Mouse (Mus musculus): Measurements from ENCODE around the gene Abcb9. TPM values are rescaled to one million over a fixed set of nuclear protein-coding genes. Genes with fewer than 3 reads are reported as not detected.
"Not testable (repeated sequence)": the region's sequence is repeated elsewhere in the genome, so short reads cannot be mapped to it uniquely, and the experiment has no call there.

Abcb9 gene
- polyA plus RNA-seq, 1 experiment from 2014 or later = 3.4 TPM

GRCm38 (mm10) chr5:124077241-124077640 is 18.4 kb downstream of the Abcb9 start:
- Histone ChIP-seq H3K4me3 (replicated peaks) (no peak overlapping the region), H3K9ac (no peak overlapping the region), H3K4me1 (peaks cover 29% of the 10 kb centered on the region), H3K4me2 (no peak overlapping the region), H3K27ac (0 out of 2 replicates have a peak overlapping the region, but pooled peaks have one; percentile 67), H3K27me3 (replicated peaks) (no peaks in the 10 kb centered on the region), H3K9me3 (no peaks in the 10 kb centered on the region), H3K36me3 (no peaks in the 10 kb centered on the region)
- no peak for ATAC-seq (ENCODE audit: insufficient read depth, low FRiP score, low read depth)
- WGBS = 87% methylated on average over 13 of the region's 13 CpGs

GRCm38 (mm10) chr5:124076559-124076958 is 19.0 kb downstream of the Abcb9 start:
- no peaks in the 10 kb centered on the region for H3K27me3 ChIP-seq (replicated peaks)
- no peaks in the 10 kb centered on the region for H3K36me3 ChIP-seq
- no peak overlapping the region for H3K4me2 ChIP-seq
- peak; percentile 72 for ATAC-seq (ENCODE audit: insufficient read depth, low FRiP score, low read depth)
- H3K4me3 ChIP-seq (replicated peaks) = no peak overlapping the region
- H3K27ac ChIP-seq = peak overlapping the region; percentile 67
- no peak overlapping the region for H3K9ac ChIP-seq
- peaks cover 29% of the 10 kb centered on the region for H3K4me1 ChIP-seq
- WGBS = 45% methylated on average over 9 of the region's 9 CpGs
- no peaks in the 10 kb centered on the region for H3K9me3 ChIP-seq

GRCm38 (mm10) chr5:124075716-124076115 is 19.9 kb downstream of the Abcb9 start:
- Histone ChIP-seq H3K9ac (no peak overlapping the region), H3K27me3 (replicated peaks) (no peaks in the 10 kb centered on the region), H3K27ac (peak overlapping the region; percentile 58; the same call in 1 of the 2 replicates), H3K4me1 (peaks cover 25% of the 10 kb centered on the region), H3K4me3 (replicated peaks) (no peak overlapping the region), H3K36me3 (no peaks in the 10 kb centered on the region), H3K9me3 (no peaks in the 10 kb centered on the region), H3K4me2 (no peak overlapping the region)
- no peak for ATAC-seq (ENCODE audit: insufficient read depth, low FRiP score, low read depth)
- 61% methylated on average over 9 of the region's 9 CpGs for WGBS

DNA sequence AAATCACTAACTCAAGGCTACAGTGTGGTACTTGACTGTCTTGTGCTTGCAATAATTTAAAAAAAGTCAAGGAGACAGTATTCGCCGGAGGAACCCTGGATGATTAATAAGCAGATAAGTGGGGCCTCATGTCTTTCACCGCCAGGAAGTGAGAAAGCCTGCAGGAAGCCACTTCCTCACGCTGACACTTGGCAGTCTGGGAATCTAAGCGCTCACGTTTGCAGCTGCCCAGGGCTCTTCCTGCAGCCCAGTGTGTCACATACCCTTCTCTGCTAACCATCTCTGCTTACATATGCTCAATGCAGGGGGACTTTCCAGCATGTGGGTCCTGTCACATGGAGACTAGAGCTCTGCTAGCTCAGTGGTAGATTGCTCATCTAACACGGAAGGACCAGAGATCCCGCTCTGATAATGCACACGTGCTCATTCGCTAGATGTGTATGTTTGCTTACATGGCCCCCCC is 20.7 kb downstream of the Abcb9 start:
- no peak overlapping the region for H3K4me2 ChIP-seq
- peak overlapping the region; percentile 28; the same call in 1 of the 2 replicates for H3K27ac ChIP-seq
- no peaks in the 10 kb centered on the region for H3K9me3 ChIP-seq
- 20% methylated on average over 10 of the region's 10 CpGs for WGBS
- no peak for ATAC-seq (ENCODE audit: insufficient read depth, low FRiP score, low read depth)
- no peaks in the 10 kb centered on the region for H3K36me3 ChIP-seq
- H3K4me3 ChIP-seq (replicated peaks) = no peak overlapping the region
- peaks cover 26% of the 10 kb centered on the region for H3K4me1 ChIP-seq
- no peak overlapping the region for H3K9ac ChIP-seq
- H3K27me3 ChIP-seq (replicated peaks) = no peaks in the 10 kb centered on the region

DNA sequence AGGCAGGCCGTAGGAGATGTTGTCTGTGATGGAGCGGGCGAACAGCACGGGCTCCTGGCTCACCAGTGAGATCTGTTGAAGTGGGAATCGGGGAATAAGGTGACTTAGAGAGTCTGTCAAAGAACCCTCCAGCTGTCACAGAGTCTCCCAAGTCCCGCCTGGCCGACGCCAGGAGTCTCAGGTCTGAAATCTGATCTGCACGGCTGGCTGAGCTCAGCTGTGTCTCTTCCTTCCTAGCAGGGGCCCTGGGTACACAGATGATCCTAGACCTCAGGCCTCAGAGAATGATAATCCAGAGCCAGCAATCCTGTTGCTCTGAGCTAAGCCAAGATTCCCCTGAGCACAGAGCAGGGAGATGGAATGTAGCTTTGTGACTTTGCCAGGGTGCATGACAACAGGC is 21.9 kb downstream of the Abcb9 start:
- Histone ChIP-seq H3K4me3 (replicated peaks) (no peak overlapping the region), H3K4me1 (peaks cover 26% of the 10 kb centered on the region), H3K9ac (no peak overlapping the region), H3K4me2 (no peak overlapping the region), H3K27me3 (replicated peaks) (no peaks in the 10 kb centered on the region), H3K27ac (0 out of 2 replicates have a peak overlapping the region, but pooled peaks have one; percentile 21), H3K9me3 (no peaks in the 10 kb centered on the region), H3K36me3 (no peaks in the 10 kb centered on the region)
- WGBS = 59% methylated on average over 9 of the region's 9 CpGs
- ATAC-seq (ENCODE audit: insufficient read depth, low FRiP score, low read depth) = no peak

- Histone ChIP-seq H3K4me2 (no peak overlapping the region), H3K27me3 (replicated peaks) (no peaks in the 10 kb centered on the region), H3K4me1 (0 out of 2 replicates have a peak, but pooled peaks cover 7% of the 10 kb centered on the region), H3K9me3 (no peaks in the 10 kb centered on the region), H3K27ac (peak overlapping the region; percentile 16; the same call in 1 of the 2 replicates), H3K4me3 (replicated peaks) (no peak overlapping the region), H3K9ac (no peak overlapping the region), H3K36me3 (no peaks in the 10 kb centered on the region)
- whole genome bisulfite sequencing = 62% methylated on average over 3 of the region's 3 CpGs
- ATAC-seq (ENCODE audit: insufficient read depth, low FRiP score, low read depth) = no peak
Measured at GRCm38 (mm10) chr5:124069657-124070056, 25.9 kb downstream of the Abcb9 start.

DNA sequence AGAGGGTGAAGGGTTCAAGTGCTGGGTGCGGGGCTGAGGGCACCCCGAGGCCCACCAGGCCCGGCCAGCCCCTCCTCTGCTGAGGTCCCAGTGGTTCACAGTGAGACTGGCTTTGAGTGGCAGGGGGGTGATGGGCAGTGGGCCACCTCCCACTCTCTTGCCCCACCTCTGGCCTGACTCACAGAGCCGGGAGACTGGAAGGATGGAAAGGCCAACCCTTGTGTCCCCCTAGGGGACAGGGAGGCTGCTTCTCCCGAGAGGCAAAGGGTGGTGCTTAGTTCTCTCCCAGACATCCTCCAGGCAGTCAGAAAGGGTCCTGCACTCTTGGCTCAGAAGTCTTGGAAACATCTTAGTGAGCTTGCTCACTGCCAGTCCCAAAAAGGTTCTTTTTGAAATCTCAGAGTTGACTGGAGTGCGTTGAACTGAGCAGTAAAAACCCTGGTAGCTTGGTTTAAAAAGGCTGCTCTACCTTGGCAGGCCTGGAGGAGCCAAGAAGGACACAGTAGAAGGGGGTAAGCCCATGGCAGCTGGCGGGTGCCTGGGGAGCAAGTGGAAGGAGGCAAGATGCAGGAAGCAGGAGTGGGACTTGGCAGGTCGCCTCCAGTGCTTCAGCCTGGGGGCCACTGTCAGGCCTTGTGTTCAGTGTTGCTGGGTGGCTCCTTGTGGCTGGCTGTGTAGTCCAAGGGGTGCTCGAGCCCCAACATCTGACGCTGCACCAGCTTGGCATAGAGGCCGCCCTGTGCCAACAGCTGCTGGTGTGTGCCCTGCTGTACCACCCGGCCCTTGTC is 33.4 kb downstream of the Abcb9 start:
- no peaks in the 10 kb centered on the region; the same call in 1 of the 2 replicates for H3K4me1 ChIP-seq
- no peaks in the 10 kb centered on the region for H3K36me3 ChIP-seq
- H3K27ac ChIP-seq = no peak overlapping the region
- H3K4me3 ChIP-seq (replicated peaks) = no peak overlapping the region
- ATAC-seq (ENCODE audit: insufficient read depth, low FRiP score, low read depth) = no peak; the same call in 1 of the 2 replicates
- H3K4me2 ChIP-seq = no peak overlapping the region
- WGBS = 70% methylated on average over 12 of the region's 12 CpGs
- no peaks in the 10 kb centered on the region for H3K9me3 ChIP-seq
- H3K9ac ChIP-seq = no peak overlapping the region
- no peaks in the 10 kb centered on the region for H3K27me3 ChIP-seq (replicated peaks)

- H3K4me1 ChIP-seq = no peaks in the 10 kb centered on the region; the same call in 1 of the 2 replicates
- no peaks in the 10 kb centered on the region for H3K9me3 ChIP-seq
- no peaks in the 10 kb centered on the region for H3K27me3 ChIP-seq (replicated peaks)
- ATAC-seq (ENCODE audit: insufficient read depth, low FRiP score, low read depth) = no peak
- H3K4me2 ChIP-seq = no peak overlapping the region
- H3K27ac ChIP-seq = 0 out of 2 replicates have a peak overlapping the region, but pooled peaks have one; percentile 12
- 47% methylated on average over 5 of the region's 5 CpGs for WGBS
- no peak overlapping the region for H3K9ac ChIP-seq
- H3K4me3 ChIP-seq (replicated peaks) = no peak overlapping the region
- no peaks in the 10 kb centered on the region for H3K36me3 ChIP-seq
Measured at GRCm38 (mm10) chr5:124059677-124060076, 35.9 kb downstream of the Abcb9 start.

GRCm38 (mm10) chr5:124058749-124059148 is 36.8 kb downstream of the Abcb9 start:
- H3K9ac ChIP-seq = no peak overlapping the region
- no peak overlapping the region for H3K4me3 ChIP-seq (replicated peaks)
- no peaks in the 10 kb centered on the region; the same call in 1 of the 2 replicates for H3K4me1 ChIP-seq
- H3K9me3 ChIP-seq = no peaks in the 10 kb centered on the region
- H3K27me3 ChIP-seq (replicated peaks) = no peaks in the 10 kb centered on the region
- H3K36me3 ChIP-seq = no peaks in the 10 kb centered on the region
- no peak overlapping the region for H3K27ac ChIP-seq
- ATAC-seq (ENCODE audit: insufficient read depth, low FRiP score, low read depth) = no peak
- no peak overlapping the region for H3K4me2 ChIP-seq
- 72% methylated on average over 7 of the region's 7 CpGs for WGBS

DNA sequence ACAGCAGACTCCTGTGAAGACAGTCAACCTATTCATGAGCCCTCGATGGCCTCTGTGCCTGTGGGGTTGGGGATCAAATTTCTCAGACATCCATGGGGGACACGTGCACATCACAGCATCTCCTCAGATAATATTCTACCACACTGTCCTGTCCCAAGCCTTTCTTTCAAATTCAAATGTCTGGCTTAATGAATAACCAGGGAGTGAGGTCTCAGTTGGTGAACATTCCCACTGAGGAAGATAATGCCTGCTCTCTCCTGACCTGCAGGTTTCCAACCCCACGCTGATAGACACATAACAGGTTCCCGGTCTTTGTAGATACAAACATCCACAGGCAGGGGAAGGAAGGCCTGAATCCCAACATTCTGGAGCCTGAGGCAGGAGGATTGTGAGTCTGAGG is 38.6 kb downstream of the Abcb9 start:
- Histone ChIP-seq H3K27ac (no peak overlapping the region), H3K9me3 (no peaks in the 10 kb centered on the region), H3K4me2 (no peak overlapping the region), H3K36me3 (no peaks in the 10 kb centered on the region), H3K4me1 (no peaks in the 10 kb centered on the region; the same call in 1 of the 2 replicates), H3K27me3 (replicated peaks) (no peaks in the 10 kb centered on the region), H3K9ac (no peak overlapping the region), H3K4me3 (replicated peaks) (no peak overlapping the region)
- 63% methylated on average over 4 of the region's 4 CpGs for WGBS
- ATAC-seq (ENCODE audit: insufficient read depth, low FRiP score, low read depth) = no peak

- no peaks in the 10 kb centered on the region for H3K36me3 ChIP-seq
- no peaks in the 10 kb centered on the region for H3K9me3 ChIP-seq
- H3K9ac ChIP-seq = no peak overlapping the region
- 98% methylated on average over 1 of the region's 1 CpGs for WGBS
- ATAC-seq (ENCODE audit: insufficient read depth, low FRiP score, low read depth) = no peak
- no peak overlapping the region for H3K27ac ChIP-seq
- H3K4me3 ChIP-seq (replicated peaks) = no peak overlapping the region
- no peaks in the 10 kb centered on the region; the same call in 1 of the 2 replicates for H3K4me1 ChIP-seq
- H3K4me2 ChIP-seq = no peak overlapping the region
- H3K27me3 ChIP-seq (replicated peaks) = no peaks in the 10 kb centered on the region
Measured at GRCm38 (mm10) chr5:124056219-124056618, 39.4 kb downstream of the Abcb9 start.

DNA sequence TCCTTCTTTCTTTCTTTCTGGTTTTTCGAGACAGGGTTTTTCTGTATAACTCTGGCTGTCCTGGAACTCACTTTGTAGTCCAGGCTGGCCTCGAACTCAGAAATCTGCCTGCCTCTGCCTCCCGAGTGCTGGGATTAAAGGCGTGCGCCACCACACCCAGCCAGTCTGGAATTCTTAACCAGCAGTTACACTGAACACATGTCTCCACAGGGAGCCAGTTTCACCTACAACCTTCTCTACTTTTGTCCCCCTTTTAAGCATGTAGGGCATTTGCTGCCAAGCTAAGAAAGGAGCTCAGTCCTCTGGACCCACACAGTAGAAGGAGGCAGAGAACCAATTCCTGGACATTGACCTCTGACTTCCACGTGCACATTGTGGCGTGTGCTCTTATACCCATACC is 43.0 kb downstream of the Abcb9 start:
- H3K27me3 ChIP-seq (replicated peaks); ATAC-seq (ENCODE audit: insufficient read depth, low FRiP score, low read depth): not testable (repeated sequence)

More for the DNA sequence above, 43.0 kb downstream of the Abcb9 start:
- not testable (repeated sequence) for H3K27ac ChIP-seq; H3K4me3 ChIP-seq (replicated peaks); H3K4me2 ChIP-seq; H3K9ac ChIP-seq; H3K36me3 ChIP-seq; H3K9me3 ChIP-seq
- 88% methylated on average over 7 of the region's 7 CpGs for WGBS
- peaks cover 16% of the 10 kb centered on the region for H3K4me1 ChIP-seq
